Mouse (Mus musculus) stomach, embryonic 15.5 days (tissue): ENCODE data around the gene BC107364. TPM values are rescaled to one million over a fixed set of nuclear protein-coding genes. Genes with fewer than 3 reads are reported as not detected.
"Not testable (repeated sequence)": the region's sequence is repeated elsewhere in the genome, so short reads cannot be mapped to it uniquely, and the experiment has no call there.

ENCODE experiments used
- ATAC-seq: fragments of 200-750 bp; cut with Nextera tagmentation; 2 replicates; pipeline ENCODE4 v1.8.0; 2017; ENCODE audit warnings: low read depth, moderate number of reproducible peaks, moderate TSS enrichment; ENCODE audit not compliant: insufficient read depth, low FRiP score
- H3K27ac ChIP-seq: fragments of 300-500 bp; sonication (generic); 2 replicates; pipeline ENCODE4 v1.5.1; 2015; ENCODE audit warnings: mild to moderate bottlenecking, inconsistent platforms
- H3K27me3 ChIP-seq: fragments of 300-500 bp; sonication (generic); replicated peaks from 2 replicates; pipeline ENCODE4 v1.6.1; 2015; ENCODE audit warnings: inconsistent platforms
- H3K36me3 ChIP-seq: fragments of 300-500 bp; sonication (generic); 2 replicates; pipeline ENCODE4 v1.6.1; 2015; ENCODE audit warnings: inconsistent platforms
- H3K4me1 ChIP-seq: fragments of 300-500 bp; sonication (generic); 2 replicates; pipeline ENCODE4 v1.6.1; 2015; ENCODE audit warnings: inconsistent platforms
- H3K4me2 ChIP-seq: fragments of 300-500 bp; sonication (generic); 2 replicates; pipeline ENCODE4 v1.6.1; 2015; ENCODE audit warnings: mild to moderate bottlenecking, inconsistent platforms
- H3K4me3 ChIP-seq: fragments of 300-500 bp; sonication (generic); replicated peaks from 2 replicates; pipeline ENCODE4 v1.5.1; 2015; ENCODE audit warnings: inconsistent platforms
- H3K9ac ChIP-seq: fragments of 300-500 bp; sonication (generic); 2 replicates; pipeline ENCODE4 v1.6.1; 2015; ENCODE audit warnings: inconsistent platforms
- H3K9me3 ChIP-seq: fragments of 300-500 bp; sonication (generic); 2 replicates; pipeline ENCODE4 v1.6.1; 2016; ENCODE audit warnings: inconsistent platforms
- WGBS: fragments of 180-500 bp; shearing (Covaris S2); methylation state at CpG from one replicate; pipeline ENCODE4 v1.1.7; 2015; 5-methylcytosine and 5-hydroxymethylcytosine counted together
- polyA plus RNA-seq: library from polyadenylated mRNA; unstranded; fragments of >200 nt; fragmentation: Nextera tagmentation; extraction: Ambion mirVana; gene quantifications from 2 replicates; pipeline ENCODE4 v1.2.1, GENCODE M21; 2015

Gene BC107364
- polyA plus RNA-seq, 1 experiment from 2014 or later = 0.37 TPM

DNA sequence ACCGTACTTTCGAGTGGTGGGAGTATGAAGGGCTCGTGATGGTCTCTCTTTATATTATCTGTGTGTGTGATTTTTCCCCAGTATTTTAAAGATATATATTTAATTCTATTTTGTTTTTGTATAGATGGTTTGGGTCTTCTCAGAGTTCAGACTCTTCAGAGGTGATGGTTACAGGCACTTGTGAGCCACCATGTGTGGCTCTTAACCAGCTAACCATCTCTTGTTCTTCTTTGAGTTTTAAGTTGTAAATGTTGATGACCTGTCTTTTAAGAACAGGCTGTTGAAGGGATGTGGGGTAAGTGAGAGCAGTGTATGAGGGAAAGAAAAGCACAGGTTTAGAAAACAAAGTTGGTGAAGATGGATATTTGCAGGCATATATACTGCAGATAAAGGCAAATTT, 42.8 kb upstream of the BC107364 start:
- H3K9me3 ChIP-seq = no peaks in the 10 kb centered on the region
- no peak for ATAC-seq
- peaks cover 8% of the 10 kb centered on the region; the same call in 1 of the 2 replicates for H3K4me1 ChIP-seq
- H3K36me3 ChIP-seq = no peaks in the 10 kb centered on the region
- no peaks in the 10 kb centered on the region for H3K27me3 ChIP-seq
- H3K9ac ChIP-seq = no peak overlapping the region
- WGBS = 91% methylated on average over 3 of the region's 3 CpGs
- no peak overlapping the region for H3K4me2 ChIP-seq
- H3K4me3 ChIP-seq = no peak overlapping the region
- no peak overlapping the region for H3K27ac ChIP-seq

DNA sequence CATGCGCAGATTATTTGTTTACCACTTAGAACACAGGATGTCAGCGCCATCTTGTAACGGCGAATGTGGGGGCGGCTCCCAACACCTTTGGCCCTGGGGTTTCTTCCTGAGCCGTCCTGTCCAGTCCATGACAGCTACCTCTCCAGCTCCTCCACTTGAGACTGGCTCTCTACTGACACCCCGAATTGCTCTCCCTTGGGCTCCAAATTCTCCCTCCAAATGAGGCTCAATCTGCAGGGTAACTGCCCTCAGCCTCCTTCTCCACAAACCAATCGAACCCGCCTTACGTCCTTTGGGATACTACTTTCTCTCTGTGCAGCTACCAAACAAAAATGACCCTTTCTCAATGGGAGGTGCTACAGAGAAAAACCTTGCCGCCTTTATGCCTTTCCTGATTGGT, 42.4 kb upstream of the BC107364 start:
- not testable (repeated sequence) for H3K9me3 ChIP-seq, H3K27me3 ChIP-seq, H3K4me3 ChIP-seq, H3K9ac ChIP-seq, ATAC-seq, H3K4me2 ChIP-seq, H3K4me1 ChIP-seq, H3K27ac ChIP-seq, H3K36me3 ChIP-seq
- 93% methylated on average over 6 of the region's 11 CpGs for WGBS

DNA sequence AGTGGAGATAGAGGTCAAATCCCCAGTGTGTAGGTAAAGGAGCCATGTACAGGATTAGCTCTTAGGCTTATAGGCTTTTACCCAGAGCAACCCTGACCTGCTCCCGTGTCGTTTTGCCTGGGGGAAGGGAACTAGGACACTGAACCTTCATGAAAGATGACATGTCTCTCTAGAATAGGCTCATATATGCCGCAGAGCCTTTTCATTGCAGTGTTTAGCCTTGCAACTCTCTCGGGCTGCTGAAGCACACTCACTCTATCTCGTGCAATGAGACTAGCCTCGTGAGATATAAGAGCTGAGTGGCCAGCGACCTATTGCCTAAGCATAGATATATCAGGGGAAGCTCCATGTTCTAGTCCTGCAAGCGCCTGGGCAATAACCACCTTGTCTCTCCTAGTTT, 37.5 kb upstream of the BC107364 start:
- H3K9ac ChIP-seq, H3K36me3 ChIP-seq, H3K4me2 ChIP-seq, ATAC-seq, H3K4me3 ChIP-seq, H3K4me1 ChIP-seq, H3K27me3 ChIP-seq, H3K9me3 ChIP-seq: not testable (repeated sequence)
- peak overlapping the region; percentile 80 for H3K27ac ChIP-seq
- 53% methylated on average over 7 of the region's 8 CpGs for WGBS

DNA sequence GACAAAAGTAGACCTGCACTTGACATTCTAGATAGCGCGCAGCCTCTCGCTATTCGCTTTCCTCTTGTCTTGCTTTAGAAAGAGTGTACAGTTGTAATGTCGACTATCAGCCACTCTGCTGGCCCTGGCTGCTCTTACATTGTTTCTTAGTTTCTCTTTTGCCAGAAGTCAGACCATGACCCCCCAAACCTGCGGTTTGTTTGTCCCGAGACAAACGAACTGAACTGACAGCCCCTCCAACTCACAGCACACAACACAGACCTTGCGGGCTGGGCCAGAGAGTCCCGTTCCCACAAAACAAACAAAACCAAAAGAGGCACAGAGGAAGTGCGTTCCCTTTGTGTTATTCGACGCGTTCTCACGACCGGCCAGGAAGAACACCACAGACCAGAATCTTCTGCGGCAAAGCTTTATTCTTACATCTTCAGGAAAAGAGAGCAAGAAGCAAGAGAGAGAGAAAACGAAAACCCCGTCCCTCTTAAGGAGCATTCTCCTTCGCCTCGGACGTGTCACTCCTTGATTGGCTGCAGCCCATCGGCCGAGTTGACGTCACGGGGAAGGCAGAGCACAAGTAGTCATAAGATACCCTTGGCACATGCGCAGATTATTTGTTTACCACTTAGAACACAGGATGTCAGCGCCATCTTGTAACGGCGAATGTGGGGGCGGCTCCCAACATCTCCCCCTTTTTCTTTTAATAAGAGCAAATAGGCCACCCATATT, 37.0 kb upstream of the BC107364 start:
- not testable (repeated sequence) for H3K9me3 ChIP-seq, H3K9ac ChIP-seq, H3K36me3 ChIP-seq, H3K4me1 ChIP-seq, H3K4me2 ChIP-seq, H3K27me3 ChIP-seq
- Histone ChIP-seq H3K27ac (peak overlapping the region; percentile 80), H3K4me3 (peak overlapping the region; percentile 23; the same call in 1 of the 2 replicates)
- WGBS = under 1% methylated on average over 9 of the region's 31 CpGs
- ATAC-seq = peak; percentile 64

DNA sequence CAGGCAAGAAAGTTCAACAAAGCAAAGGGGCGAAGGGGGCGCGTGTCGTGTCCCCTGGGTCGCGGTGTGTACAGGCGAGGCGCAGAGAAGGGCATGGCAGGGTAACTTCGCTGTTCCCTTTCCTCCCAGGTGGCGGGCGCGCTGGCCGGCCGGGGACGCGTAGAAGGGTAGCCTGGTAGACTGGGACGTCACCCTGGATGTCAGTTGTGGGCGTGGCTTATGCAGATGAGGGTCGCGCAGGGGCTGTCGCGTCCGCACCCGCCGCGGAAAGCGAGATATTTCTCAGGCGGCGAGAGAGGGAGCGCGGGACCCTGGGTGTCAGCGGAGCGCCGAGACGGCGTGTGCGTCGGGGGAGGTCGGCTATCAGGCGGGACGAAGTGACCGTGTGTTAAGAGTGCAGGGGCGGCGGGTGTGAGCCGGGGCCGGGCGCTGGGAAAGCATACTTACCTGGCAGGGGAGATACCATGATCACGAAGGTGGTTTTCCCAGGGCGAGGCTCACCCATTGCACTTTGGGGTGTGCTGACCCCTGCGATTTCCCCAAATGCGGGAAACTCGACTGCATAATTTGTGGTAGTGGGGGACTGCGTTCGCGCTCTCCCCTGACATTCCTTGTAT, 36.3 kb upstream of the BC107364 start:
- ATAC-seq = peak; percentile 84
- not testable (repeated sequence) for H3K9ac ChIP-seq, H3K36me3 ChIP-seq, H3K9me3 ChIP-seq, H3K4me1 ChIP-seq, H3K27me3 ChIP-seq
- 0% methylated on average over 2 of the region's 55 CpGs for WGBS
- Histone ChIP-seq H3K4me3 (peak overlapping the region; percentile 33), H3K27ac (peak overlapping the region; percentile 88), H3K4me2 (peak overlapping the region; percentile 64)

DNA sequence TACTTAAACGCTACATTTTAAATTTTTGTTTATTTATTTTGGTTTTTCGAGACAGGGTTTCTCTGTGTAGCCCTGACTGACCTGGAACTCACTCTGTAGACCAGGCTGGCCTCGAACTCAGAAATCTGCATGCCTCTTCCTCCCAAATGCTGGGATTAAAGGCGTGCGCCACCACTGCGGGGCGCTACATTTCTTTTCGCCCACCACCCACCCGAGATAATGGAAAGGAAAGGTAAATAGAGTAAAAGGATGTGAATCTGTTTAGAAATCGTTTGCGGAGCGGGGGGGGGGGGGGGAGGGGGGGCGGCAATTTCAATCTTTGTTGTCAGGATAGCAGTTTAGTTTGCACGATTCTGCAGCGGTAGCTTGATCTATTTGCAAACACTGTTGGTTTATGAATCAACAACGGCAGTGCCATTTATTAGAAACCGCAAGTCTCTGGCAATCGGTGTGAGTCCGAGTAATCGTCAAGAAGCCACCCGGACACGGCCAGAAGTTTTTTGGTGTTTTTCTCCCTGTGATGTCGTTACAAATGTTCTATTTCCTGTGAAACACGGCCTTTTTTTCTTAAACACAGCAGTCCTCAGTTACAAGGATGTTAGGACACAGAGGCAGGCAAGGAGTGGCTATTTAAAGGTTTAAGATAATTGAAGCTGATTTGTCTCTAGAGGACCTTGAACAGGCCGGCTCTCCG, 35.6 kb upstream of the BC107364 start:
- H3K9ac ChIP-seq = no peak overlapping the region
- 0 out of 2 replicates have a peak, but pooled peaks cover 4% of the 10 kb centered on the region for H3K4me1 ChIP-seq

DNA sequence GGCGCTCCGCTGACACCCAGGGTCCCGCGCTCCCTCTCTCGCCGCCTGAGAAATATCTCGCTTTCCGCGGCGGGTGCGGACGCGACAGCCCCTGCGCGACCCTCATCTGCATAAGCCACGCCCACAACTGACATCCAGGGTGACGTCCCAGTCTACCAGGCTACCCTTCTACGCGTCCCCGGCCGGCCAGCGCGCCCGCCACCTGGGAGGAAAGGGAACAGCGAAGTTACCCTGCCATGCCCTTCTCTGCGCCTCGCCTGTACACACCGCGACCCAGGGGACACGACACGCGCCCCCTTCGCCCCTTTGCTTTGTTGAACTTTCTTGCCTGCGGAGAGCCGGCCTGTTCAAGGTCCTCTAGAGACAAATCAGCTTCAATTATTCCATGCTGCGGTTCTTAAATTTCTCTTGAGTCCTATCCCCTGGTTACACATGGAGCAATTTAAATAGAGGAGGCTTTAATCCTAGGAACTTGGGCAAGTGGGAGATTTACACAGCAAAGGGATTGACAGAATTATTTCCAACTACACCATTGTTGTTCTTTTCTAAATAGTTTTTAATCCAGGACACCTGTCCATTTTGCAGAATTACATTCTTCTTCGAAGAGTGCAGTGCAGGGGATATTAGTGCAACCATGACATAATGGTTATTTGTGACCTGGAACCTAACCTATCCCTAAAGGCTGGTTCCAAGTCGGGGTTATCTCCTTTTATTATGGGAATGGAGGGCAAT, 34.9 kb upstream of the BC107364 start:
- not testable (repeated sequence) for H3K4me1 ChIP-seq, H3K9ac ChIP-seq, H3K9me3 ChIP-seq, H3K36me3 ChIP-seq, H3K27me3 ChIP-seq
- ATAC-seq = peak; percentile 80
- Histone ChIP-seq H3K27ac (peak overlapping the region; percentile 48; the same call in 1 of the 2 replicates), H3K4me2 (peak overlapping the region; percentile 64), H3K4me3 (peak overlapping the region; percentile 33; the same call in 1 of the 2 replicates)
- WGBS = 12% methylated on average over 5 of the region's 38 CpGs

More for the DNA sequence above, 35.6 kb upstream of the BC107364 start:
- Histone ChIP-seq H3K27ac (peak overlapping the region; percentile 88), H3K36me3 (no peaks in the 10 kb centered on the region), H3K4me3 (peak overlapping the region; percentile 33), H3K9me3 (no peaks in the 10 kb centered on the region), H3K27me3 (no peaks in the 10 kb centered on the region; the same call in 1 of the 2 replicates), H3K4me2 (peak overlapping the region; percentile 64)
- WGBS = 4% methylated on average over 26 of the region's 26 CpGs
- ATAC-seq = no peak

DNA sequence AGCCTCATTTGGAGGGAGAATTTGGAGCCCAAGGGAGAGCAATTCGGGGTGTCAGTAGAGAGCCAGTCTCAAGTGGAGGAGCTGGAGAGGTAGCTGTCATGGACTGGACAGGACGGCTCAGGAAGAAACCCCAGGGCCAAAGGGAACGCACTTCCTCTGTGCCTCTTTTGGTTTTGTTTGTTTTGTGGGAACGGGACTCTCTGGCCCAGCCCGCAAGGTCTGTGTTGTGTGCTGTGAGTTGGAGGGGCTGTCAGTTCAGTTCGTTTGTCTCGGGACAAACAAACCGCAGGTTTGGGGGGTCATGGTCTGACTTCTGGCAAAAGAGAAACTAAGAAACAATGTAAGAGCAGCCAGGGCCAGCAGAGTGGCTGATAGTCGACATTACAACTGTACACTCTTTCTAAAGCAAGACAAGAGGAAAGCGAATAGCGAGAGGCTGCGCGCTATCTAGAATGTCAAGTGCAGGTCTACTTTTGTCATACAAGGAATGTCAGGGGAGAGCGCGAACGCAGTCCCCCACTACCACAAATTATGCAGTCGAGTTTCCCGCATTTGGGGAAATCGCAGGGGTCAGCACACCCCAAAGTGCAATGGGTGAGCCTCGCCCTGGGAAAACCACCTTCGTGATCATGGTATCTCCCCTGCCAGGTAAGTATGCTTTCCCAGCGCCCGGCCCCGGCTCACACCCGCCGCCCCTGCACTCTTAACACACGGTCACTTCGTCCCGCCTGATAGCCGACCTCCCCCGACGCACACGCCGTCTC, 34.1 kb upstream of the BC107364 start:
- WGBS = 7% methylated on average over 5 of the region's 34 CpGs
- not testable (repeated sequence) for H3K4me1 ChIP-seq, H3K9ac ChIP-seq, H3K4me3 ChIP-seq, H3K27me3 ChIP-seq, H3K9me3 ChIP-seq, H3K36me3 ChIP-seq, H3K27ac ChIP-seq, H3K4me2 ChIP-seq
- ATAC-seq = peak; percentile 68

DNA sequence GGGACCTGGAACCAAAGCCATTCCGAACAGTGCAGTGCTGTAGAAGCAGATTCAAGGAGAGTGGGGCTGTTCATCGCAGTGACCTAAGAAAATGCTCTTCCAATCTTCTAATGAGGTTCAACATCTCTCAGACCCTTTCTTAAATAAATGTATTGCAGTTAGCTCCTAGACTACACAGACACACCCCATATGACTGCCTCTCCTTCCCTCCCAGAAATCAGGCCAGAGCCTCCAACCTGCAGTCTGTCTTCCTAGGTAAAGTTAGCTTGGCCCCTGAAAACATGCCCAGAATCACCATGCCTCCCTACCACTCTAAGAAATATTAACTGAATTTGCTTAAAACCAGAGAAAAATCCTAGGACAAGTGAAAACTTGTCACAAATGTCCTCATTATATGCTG, 33.3 kb upstream of the BC107364 start:
- 0 out of 2 replicates have a peak, but pooled peaks cover 4% of the 10 kb centered on the region for H3K4me1 ChIP-seq
- ATAC-seq = no peak
- H3K27ac ChIP-seq = no peak overlapping the region
- H3K9ac ChIP-seq = no peak overlapping the region
- H3K9me3 ChIP-seq = no peaks in the 10 kb centered on the region
- no peak overlapping the region for H3K4me3 ChIP-seq
- 79% methylated on average over 2 of the region's 2 CpGs for WGBS
- H3K27me3 ChIP-seq = no peaks in the 10 kb centered on the region; the same call in 1 of the 2 replicates
- H3K36me3 ChIP-seq = no peaks in the 10 kb centered on the region
- 0 out of 2 replicates have a peak overlapping the region, but pooled peaks have one; percentile 19 for H3K4me2 ChIP-seq

DNA sequence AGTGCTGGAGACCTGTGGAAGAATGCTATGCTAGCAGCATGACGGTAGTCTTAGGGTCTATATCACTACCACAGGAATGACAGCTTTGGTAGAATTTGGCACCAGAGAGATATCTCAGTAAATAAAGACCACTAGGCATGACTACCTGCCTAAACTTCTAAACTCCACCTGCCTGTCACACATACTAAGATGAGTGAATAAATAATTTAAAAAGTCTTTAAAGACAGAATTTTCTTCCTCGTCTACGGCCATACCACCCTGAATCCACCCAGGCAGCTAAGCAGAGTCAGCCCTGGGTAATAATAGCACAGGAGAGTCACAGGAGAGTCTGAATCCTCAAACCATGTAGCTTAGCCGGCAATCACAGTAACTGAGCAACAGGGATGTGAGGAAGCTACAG, 32.8 kb upstream of the BC107364 start:
- H3K4me3 ChIP-seq = no peak overlapping the region
- no peak overlapping the region for H3K9ac ChIP-seq
- H3K36me3 ChIP-seq = no peaks in the 10 kb centered on the region
- H3K4me2 ChIP-seq = no peak overlapping the region
- H3K4me1 ChIP-seq = 0 out of 2 replicates have a peak, but pooled peaks cover 4% of the 10 kb centered on the region
- H3K27ac ChIP-seq = no peak overlapping the region
- ATAC-seq = no peak
- H3K9me3 ChIP-seq = no peaks in the 10 kb centered on the region
- WGBS = 73% methylated on average over 4 of the region's 4 CpGs
- no peaks in the 10 kb centered on the region; the same call in 1 of the 2 replicates for H3K27me3 ChIP-seq

DNA sequence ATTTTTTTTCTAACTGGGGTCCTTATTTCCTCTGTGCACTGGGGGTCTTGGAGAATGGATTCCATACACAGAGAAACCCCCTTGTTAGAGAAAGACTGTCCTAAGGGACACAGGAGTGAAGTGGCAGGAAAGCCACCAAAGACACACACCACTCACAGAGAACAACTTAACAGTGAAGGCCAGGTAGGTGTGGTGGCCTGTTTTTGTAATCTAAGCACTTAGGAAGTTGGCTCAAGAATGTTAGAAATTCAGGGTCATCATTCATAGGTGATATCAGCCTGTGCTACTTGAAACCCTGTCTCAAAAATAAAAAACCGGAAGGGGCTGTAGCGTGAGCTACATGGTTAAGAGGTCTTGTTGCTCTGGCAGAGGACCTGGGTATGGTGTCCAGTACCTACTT, 31.8 kb upstream of the BC107364 start:
- H3K36me3 ChIP-seq = no peaks in the 10 kb centered on the region
- no peak overlapping the region for H3K27ac ChIP-seq
- H3K4me2 ChIP-seq = no peak overlapping the region
- no peak overlapping the region for H3K9ac ChIP-seq
- WGBS = 83% methylated on average over 2 of the region's 2 CpGs
- ATAC-seq = no peak
- H3K4me3 ChIP-seq = no peak overlapping the region
- H3K9me3 ChIP-seq = no peaks in the 10 kb centered on the region
- H3K4me1 ChIP-seq = 0 out of 2 replicates have a peak, but pooled peaks cover 4% of the 10 kb centered on the region
- no peaks in the 10 kb centered on the region; the same call in 1 of the 2 replicates for H3K27me3 ChIP-seq
